ENCODE assay signal across 8 mouse cellular contexts in the genomic region with DNA sequence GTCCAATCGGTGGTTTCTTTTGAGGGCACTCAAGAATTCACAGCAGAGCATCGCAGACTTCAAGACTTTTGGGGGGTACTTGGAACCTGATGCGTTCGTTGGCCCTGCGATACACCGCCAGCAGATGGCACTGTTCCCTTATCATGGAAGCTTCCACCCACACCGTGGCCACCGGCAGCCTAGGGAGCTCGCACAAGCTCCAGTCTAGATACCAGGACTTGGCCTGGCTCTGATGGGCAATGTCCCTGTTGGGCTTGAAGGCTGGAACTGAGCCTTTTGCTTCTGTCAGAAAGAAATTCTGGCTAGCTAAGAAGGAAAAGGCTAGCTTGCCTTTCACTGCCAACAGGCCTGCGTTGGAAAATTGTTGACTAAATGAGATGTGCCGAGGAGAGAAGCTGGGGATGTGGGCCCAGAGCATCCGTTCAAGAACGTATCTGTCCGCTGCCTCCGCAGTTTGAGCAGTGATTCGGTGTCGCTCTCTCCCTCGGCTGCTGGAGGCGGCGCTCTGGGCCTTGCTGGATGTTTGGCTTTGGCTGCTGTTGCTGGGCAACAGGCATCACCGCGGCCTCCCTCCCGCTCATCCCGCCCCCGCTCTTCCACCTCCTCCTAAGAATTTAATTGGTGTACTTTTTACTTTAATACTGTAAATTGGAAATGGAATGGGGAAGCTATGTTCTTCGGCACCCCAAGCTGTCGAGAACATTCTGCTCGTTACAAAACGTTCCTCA. TPM values are rescaled to one million over a fixed set of nuclear protein-coding genes. Genes with fewer than 3 reads are reported as not detected.
DNase-seq lines count a peak whose midpoint lies in the region; ATAC-seq and TF ChIP-seq lines count a peak whose summit lies in the region.

A gene (minus strand): TSS at position 512 of the 728 bp plus-strand sequence.

- H3K9me3 ChIP-seq in MEL (replicated peaks; ENCODE audit: insufficient read depth, low read length) = no peaks in the 10 kb centered on the region
- H3K9me3 ChIP-seq in lung, embryonic 15.5 days = no peaks in the 10 kb centered on the region

- peaks cover 0 to 8% of the 10 kb centered on the region in 2 experiments; a peak in 1 of 4 replicates for H3K36me3 ChIP-seq in MEL (ENCODE audit: control insufficient read depth in 1 of 2, insufficient read depth in 2 of 2, low read length in 2 of 2)
- no peaks in the 10 kb centered on the region for H3K36me3 ChIP-seq in lung, embryonic 15.5 days
- no peaks in the 10 kb centered on the region for H3K36me3 ChIP-seq in thymus, adult 2 months (ENCODE audit: control insufficient read depth, insufficient read depth, low read length)

- DNase-seq in MEL (ENCODE audit: low read depth, low spot score) = peak; percentile 95
- DNase-seq in cerebellum, adult 2 months = peak; percentile 92 to 96
- DNase-seq in forelimb bud, embryonic 11.5 days (ENCODE audit: low read depth, low spot score) = peak; percentile 92
- peak; percentile 94 for DNase-seq in layer of hippocampus, adult 9-10 months (ENCODE audit: low spot score)
- DNase-seq in ovary, adult 18-20 months (ENCODE audit: low spot score) = peak; percentile 72
- DNase-seq in thymus, adult 2 months = peak; percentile 86

- H3K4me1 ChIP-seq in MEL (ENCODE audit: control insufficient read depth in 1 of 2, insufficient read depth in 2 of 2, low read length in 2 of 2) = peaks cover 2 to 11% of the 10 kb centered on the region in 2 experiments; a peak in 3 of 4 replicates
- H3K4me1 ChIP-seq in cerebellum, adult 2 months (ENCODE audit: control insufficient read depth, insufficient read depth, low read length) = peaks cover 10% of the 10 kb centered on the region; the same call in 1 of the 2 replicates
- H3K4me1 ChIP-seq in lung, embryonic 15.5 days = peaks cover 13% of the 10 kb centered on the region
- no peaks in the 10 kb centered on the region for H3K4me1 ChIP-seq in thymus, adult 2 months (replicated peaks; ENCODE audit: control insufficient read depth, insufficient read depth, low read length)

- 5% methylated on average over 29 of the region's 29 CpGs for WGBS in cerebellum, adult 2 months
- WGBS in lung, embryonic 15.5 days = 3% methylated on average over 29 of the region's 29 CpGs
- 9% methylated on average over 29 of the region's 29 CpGs for WGBS in thymus, adult 2 months

- no peak for TF ChIP-seq POLR2A in MEL (IDR thresholded peaks at IDR 0.05; ENCODE audit: control insufficient read depth in 1 of 2, insufficient read depth in 1 of 2, low read depth in 1 of 2, low read length in 2 of 2, poor library complexity in 1 of 2)
- no peak for TF ChIP-seq POLR2A in cerebellum, adult 2 months (IDR thresholded peaks at IDR 0.05; ENCODE audit: borderline replicate concordance, insufficient read depth, low read length)
- TF ChIP-seq POLR2A in thymus, adult 2 months (IDR thresholded peaks at IDR 0.05; ENCODE audit: control insufficient read depth, extremely low read depth, insufficient read depth, low read length, poor library complexity) = no peak

- H3K9ac ChIP-seq in MEL (ENCODE audit: control insufficient read depth, low read depth, low read length, poor library complexity, severe bottlenecking) = 0 out of 2 replicates have a peak within 1 kb of the TSS, but pooled peaks have one; percentile 18
- no peak within 1 kb of the TSS for H3K9ac ChIP-seq in lung, embryonic 15.5 days

- H3K27ac ChIP-seq in MEL (ENCODE audit: control insufficient read depth, low read depth, low read length) = no peak within 1 kb of the TSS
- peak within 1 kb of the TSS; percentile 83 for H3K27ac ChIP-seq in cerebellum, adult 2 months (ENCODE audit: insufficient read depth, low read length)
- H3K27ac ChIP-seq in lung, embryonic 15.5 days = no peak within 1 kb of the TSS
- H3K27ac ChIP-seq in thymus, adult 2 months (ENCODE audit: control insufficient read depth, insufficient read depth, low read length) = no peak within 1 kb of the TSS

- no peak; the same call in none of the 2 replicates for TF ChIP-seq RAD21 in MEL (IDR thresholded peaks at IDR 0.05; ENCODE audit: low read depth, low read length)

- peak within 1 kb of the TSS; percentile 43 for H3K4me2 ChIP-seq in lung, embryonic 15.5 days

- peaks cover 0 to 2% of the 10 kb centered on the region in 2 experiments; a peak in 2 of 4 replicates for H3K27me3 ChIP-seq in MEL (ENCODE audit: control insufficient read depth in 1 of 2, insufficient read depth in 2 of 2, low read length in 2 of 2)
- H3K27me3 ChIP-seq in cerebellum, adult 2 months (ENCODE audit: control insufficient read depth, insufficient read depth, low read length) = no peaks in the 10 kb centered on the region
- peaks cover 76% of the 10 kb centered on the region for H3K27me3 ChIP-seq in lung, embryonic 15.5 days
- H3K27me3 ChIP-seq in thymus, adult 2 months (ENCODE audit: control insufficient read depth, insufficient read depth, low read length) = no peaks in the 10 kb centered on the region; the same call in 1 of the 2 replicates

- no peaks in the 10 kb centered on the region for H3K79me2 ChIP-seq in MEL (ENCODE audit: control insufficient read depth, insufficient read depth, low read length, poor library complexity)

- peak; percentile 92 to 99 (median 99) for TF ChIP-seq CTCF in MEL (IDR thresholded peaks at IDR 0.05 in 2 of 3, conservative IDR thresholded peaks at IDR 0.05 in 1 of 3; ENCODE audit: control insufficient read depth in 1 of 3, insufficient read depth in 1 of 3, low read depth in 2 of 3, low read length in 3 of 3, poor library complexity in 1 of 3, severe bottlenecking in 1 of 3)
- peak; percentile 97 for TF ChIP-seq CTCF in cerebellum, adult 2 months (IDR thresholded peaks at IDR 0.05; ENCODE audit: borderline replicate concordance, insufficient read depth, low read depth, low read length)
- TF ChIP-seq CTCF in thymus, adult 2 months (IDR thresholded peaks at IDR 0.05; ENCODE audit: borderline replicate concordance, control insufficient read depth, extremely low read depth, insufficient read depth, low read length, poor library complexity) = peak; percentile 92

- peak within 1 kb of the TSS; percentile 36 to 42; a peak in 3 of 4 replicates for H3K4me3 ChIP-seq in MEL (ENCODE audit: control insufficient read depth in 1 of 2, insufficient read depth in 1 of 2, low read depth in 2 of 2, low read length in 2 of 2)
- peak within 1 kb of the TSS; percentile 43 for H3K4me3 ChIP-seq in cerebellum, adult 2 months (replicated peaks; ENCODE audit: insufficient read depth, low read depth, low read length)
- H3K4me3 ChIP-seq in lung, embryonic 15.5 days = no peak within 1 kb of the TSS
- H3K4me3 ChIP-seq in thymus, adult 2 months (ENCODE audit: control insufficient read depth, insufficient read depth, low read length) = no peak within 1 kb of the TSS

- peak in 1 of 2 experiments; percentile 28; a peak in 1 of 4 replicates for TF ChIP-seq EP300 in MEL (IDR thresholded peaks at IDR 0.05; ENCODE audit: low read depth in 1 of 2, low read length in 2 of 2)

- ATAC-seq in hematopoietic stem cell, adult 5-6 weeks (replicated peaks in 1 of 2; ENCODE audit: insufficient read depth in 1 of 2, low FRiP score in 2 of 2, low TSS enrichment in 1 of 2, low read depth in 1 of 2, poor library complexity in 2 of 2, severe bottlenecking in 2 of 2) = peak; percentile 85 to 88
- peak; percentile 54; the same call in 1 of the 2 replicates for ATAC-seq in lung, embryonic 15.5 days (ENCODE audit: borderline replicate concordance, extremely low read depth, low FRiP score, low TSS enrichment)

TF ChIP-seq in MEL, 35 proteins besides CTCF, POLR2A, EP300 and RAD21:
- no peak for TF ChIP-seq POLR2AphosphoS5 (IDR thresholded peaks at IDR 0.05; ENCODE audit: borderline replicate concordance, low read depth, low read length)
- no peak for TF ChIP-seq GABPA (IDR thresholded peaks at IDR 0.05; ENCODE audit: low read depth, low read length)
- TF ChIP-seq MEF2A (IDR thresholded peaks at IDR 0.05; ENCODE audit: extremely low read depth, insufficient replicate concordance, low read depth, low read length, poor library complexity, severe bottlenecking) = no peak
- TF ChIP-seq CHD1 (IDR thresholded peaks at IDR 0.05; ENCODE audit: low read depth, low read length) = no peak
- TF ChIP-seq ZC3H11A (IDR thresholded peaks at IDR 0.05; ENCODE audit: low read depth, low read length) = peak; percentile 99
- peak; percentile 72 for TF ChIP-seq SIN3A (IDR thresholded peaks at IDR 0.05; ENCODE audit: low read length)
- TF ChIP-seq MXI1 (IDR thresholded peaks at IDR 0.05; ENCODE audit: low read depth, low read length) = peak; percentile 63
- TF ChIP-seq MYC (IDR thresholded peaks at IDR 0.05; ENCODE audit: low read depth, low read length) = 0 out of 2 replicates have a peak, but pooled peaks have one; percentile 40
- 0 out of 2 replicates have a peak, but pooled peaks have one; percentile 7 for TF ChIP-seq ELF1 (IDR thresholded peaks at IDR 0.05; ENCODE audit: low read depth, low read length)
- 0 out of 2 replicates have a peak, but pooled peaks have one; percentile 52 for TF ChIP-seq MAZ (IDR thresholded peaks at IDR 0.05; ENCODE audit: low read depth, low read length)
- peak; percentile 29; the same call in 1 of the 2 replicates for TF ChIP-seq ZNF384 (IDR thresholded peaks at IDR 0.05; ENCODE audit: low read depth, low read length)
- TF ChIP-seq RCOR1 (IDR thresholded peaks at IDR 0.05; ENCODE audit: low read depth, low read length) = 0 out of 2 replicates have a peak, but pooled peaks have one; percentile 9
- TF ChIP-seq BHLHE40 (IDR thresholded peaks at IDR 0.05; ENCODE audit: borderline replicate concordance, low read depth, low read length) = peak; percentile 28; the same call in 1 of the 2 replicates
- no peak for TF ChIP-seq KAT2A (conservative IDR thresholded peaks at IDR 0.05; ENCODE audit: low read depth, low read length)
- TF ChIP-seq GATA1 (IDR thresholded peaks at IDR 0.05; ENCODE audit: low read depth, low read length) = peak; percentile 53; the same call in 1 of the 2 replicates
- peak; percentile 99 for TF ChIP-seq SMC3 (IDR thresholded peaks at IDR 0.05; ENCODE audit: low read depth, low read length)

RNA-seq across cellular contexts. Expression of the gene that starts here (rescaled TPM):
- total RNA-seq in MEL (2012; rRNA removed) = not detected in 2 replicates
- not detected for polyA plus RNA-seq in MEL (2012; ENCODE audit: insufficient read depth in 1 of 2, insufficient read length in 2 of 2, low read depth in 1 of 2, low replicate concordance in 2 of 2, missing spikeins in 1 of 2)
- polyA plus RNA-seq in cerebellum, adult 2 months (2012; rRNA removed) = not detected in 2 replicates
- not detected in 2 replicates for total RNA-seq in hematopoietic stem cell, adult 5-6 weeks (2017)
- not detected in 2 replicates for polyA plus RNA-seq in lung, embryonic 15.5 days (2015; fragmentation: Nextera tagmentation; extraction: Ambion mirVana)
- not detected in 2 replicates for polyA plus RNA-seq in thymus, adult 2 months (2012; rRNA removed)

Comparison
In these comparisons a context has a peak if more than half of its experiments do, and no peak if none do; other contexts are left out.
1. Peak in DNase-seq, H3K4me3 ChIP-seq and H3K9ac ChIP-seq in MEL; RNA of the gene not detected or under 1 TPM.
2. Peak in DNase-seq, H3K4me3 ChIP-seq and H3K27ac ChIP-seq in cerebellum, adult 2 months; RNA of the gene not detected or under 1 TPM.
3. Peak in ATAC-seq in hematopoietic stem cell, adult 5-6 weeks; RNA of the gene not detected or under 1 TPM.
4. Peak in ATAC-seq and H3K4me2 ChIP-seq in lung, embryonic 15.5 days; RNA of the gene not detected or under 1 TPM.
5. Peak in DNase-seq in thymus, adult 2 months; RNA of the gene not detected or under 1 TPM.